Mouse (Mus musculus) forebrain, embryonic 11.5 days (tissue): ENCODE data around the gene Srrm4. TPM values are rescaled to one million over a fixed set of nuclear protein-coding genes. Genes with fewer than 3 reads are reported as not detected.

Source experiments
- ATAC-seq: fragments of 200-750 bp; cut with Nextera tagmentation; replicated peaks from 2 replicates; pipeline ENCODE4 v1.8.0; 2017; ENCODE audit warnings: moderate TSS enrichment; ENCODE audit not compliant: low FRiP score
- DNase-seq: peaks from one replicate; pipeline ENCODE4 v3.0.0-alpha.2; 2017; ENCODE audit warnings: low spot score
- H3K27ac ChIP-seq: fragments of 300-500 bp; sonication (generic); 2 replicates; pipeline ENCODE4 v1.5.1; 2014; ENCODE audit warnings: low read depth, low read length
- H3K27me3 ChIP-seq: fragments of 300-500 bp; sonication (generic); 2 replicates; pipeline ENCODE4 v1.6.1; 2014; ENCODE audit warnings: mild to moderate bottlenecking, low read length, mixed read lengths; ENCODE audit not compliant: control insufficient read depth, insufficient read depth
- H3K36me3 ChIP-seq: fragments of 300-500 bp; sonication (generic); 2 replicates; pipeline ENCODE4 v1.6.1; 2014; ENCODE audit warnings: mild to moderate bottlenecking, low read length, moderate library complexity, mixed read lengths; ENCODE audit not compliant: control insufficient read depth, insufficient read depth
- H3K4me1 ChIP-seq: fragments of 300-500 bp; sonication (generic); replicated peaks from 2 replicates; pipeline ENCODE4 v1.6.1; 2014; ENCODE audit warnings: low read length, mixed read lengths; ENCODE audit not compliant: control insufficient read depth, insufficient read depth
- H3K4me2 ChIP-seq: fragments of 300-500 bp; sonication (generic); 2 replicates; pipeline ENCODE4 v1.6.1; 2014; ENCODE audit warnings: low read depth, mild to moderate bottlenecking, low read length, moderate library complexity, mixed read lengths; ENCODE audit not compliant: severe bottlenecking
- H3K4me3 ChIP-seq: fragments of 300-500 bp; sonication (generic); 2 replicates; pipeline ENCODE4 v1.5.1; 2014; ENCODE audit warnings: low read depth, low read length
- H3K9ac ChIP-seq: fragments of 300-500 bp; sonication (generic); 2 replicates; pipeline ENCODE4 v1.6.1; 2014; ENCODE audit warnings: low read length
- H3K9me3 ChIP-seq: fragments of 300-500 bp; sonication (generic); 2 replicates; pipeline ENCODE4 v1.6.1; 2016; ENCODE audit warnings: low read length, mixed read lengths; ENCODE audit not compliant: control insufficient read depth
- WGBS: fragments of 180-500 bp; shearing (Covaris S2); extraction: QIAGEN DNeasy Blood & Tissue Kit; methylation state at CpG from one replicate; pipeline ENCODE4 v1.1.7; 2014; 5-methylcytosine and 5-hydroxymethylcytosine counted together
- polyA plus RNA-seq: library from polyadenylated mRNA; unstranded; fragments of >200 nt; fragmentation: Nextera tagmentation; extraction: Ambion mirVana; gene quantifications from 2 replicates; pipeline ENCODE4 v1.2.1, GENCODE M21; 2014

The Srrm4 gene
- polyA plus RNA-seq, 1 experiment from 2014 or later: 19.5 TPM

DNA sequence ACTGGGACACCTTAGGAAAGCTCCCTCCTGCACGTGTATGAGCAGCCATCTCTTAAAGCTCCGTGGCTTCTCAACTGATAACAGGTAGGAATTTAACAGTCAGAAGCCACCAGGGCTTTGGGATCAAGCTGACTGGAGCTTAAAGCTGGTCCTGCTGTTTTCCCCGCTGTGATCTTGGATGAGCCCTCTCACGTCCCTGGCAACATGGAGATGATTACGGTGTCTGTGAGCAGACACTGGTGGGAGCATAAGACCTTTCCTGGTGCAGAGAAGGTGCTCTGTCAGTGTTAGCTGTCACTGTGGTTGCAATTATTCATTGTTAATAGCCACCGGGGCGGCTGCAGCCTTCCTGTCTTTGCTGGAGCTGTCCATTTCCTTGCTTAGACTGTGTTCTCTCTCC lies 97.2 kb downstream of the Srrm4 start:
- no peak overlapping the region for H3K27ac ChIP-seq
- no peaks in the 10 kb centered on the region for H3K36me3 ChIP-seq
- ATAC-seq: no peak
- no peak for DNase-seq
- no peak overlapping the region for H3K9ac ChIP-seq
- no peak overlapping the region for H3K4me3 ChIP-seq
- no peaks in the 10 kb centered on the region for H3K27me3 ChIP-seq
- 0 out of 2 replicates have a peak, but pooled peaks cover 2% of the 10 kb centered on the region for H3K4me1 ChIP-seq
- H3K9me3 ChIP-seq: no peaks in the 10 kb centered on the region
- WGBS: 73% methylated on average over 7 of the region's 7 CpGs
- H3K4me2 ChIP-seq: no peak overlapping the region

DNA sequence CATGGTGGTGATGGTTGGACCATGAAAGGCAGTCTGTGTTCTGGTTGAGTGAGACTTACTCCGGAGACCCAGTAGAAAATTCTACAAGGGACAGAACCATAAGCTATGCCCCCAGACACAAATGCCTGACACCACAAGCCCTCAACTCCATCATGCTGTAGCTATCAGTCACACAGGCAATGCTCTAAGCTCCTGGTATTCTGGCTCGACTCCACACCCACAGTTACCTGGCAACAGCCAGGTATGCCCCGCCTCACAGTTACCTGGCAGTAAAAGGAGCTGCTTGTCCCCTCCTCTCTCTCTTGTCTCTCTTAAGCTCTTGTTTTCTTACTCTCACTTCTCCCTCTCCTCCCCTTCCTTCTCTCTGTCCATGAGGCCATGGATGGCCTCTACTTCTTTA lies 98.9 kb downstream of the Srrm4 start:
- H3K27me3 ChIP-seq: no peaks in the 10 kb centered on the region
- 88% methylated on average over 3 of the region's 3 CpGs for WGBS
- no peak overlapping the region for H3K4me3 ChIP-seq
- DNase-seq (no peak), ATAC-seq (no peak)
- H3K4me1 ChIP-seq: 0 out of 2 replicates have a peak, but pooled peaks cover 2% of the 10 kb centered on the region
- no peaks in the 10 kb centered on the region for H3K9me3 ChIP-seq
- no peaks in the 10 kb centered on the region for H3K36me3 ChIP-seq
- no peak overlapping the region for H3K27ac ChIP-seq
- no peak overlapping the region for H3K4me2 ChIP-seq
- H3K9ac ChIP-seq: no peak overlapping the region

DNA sequence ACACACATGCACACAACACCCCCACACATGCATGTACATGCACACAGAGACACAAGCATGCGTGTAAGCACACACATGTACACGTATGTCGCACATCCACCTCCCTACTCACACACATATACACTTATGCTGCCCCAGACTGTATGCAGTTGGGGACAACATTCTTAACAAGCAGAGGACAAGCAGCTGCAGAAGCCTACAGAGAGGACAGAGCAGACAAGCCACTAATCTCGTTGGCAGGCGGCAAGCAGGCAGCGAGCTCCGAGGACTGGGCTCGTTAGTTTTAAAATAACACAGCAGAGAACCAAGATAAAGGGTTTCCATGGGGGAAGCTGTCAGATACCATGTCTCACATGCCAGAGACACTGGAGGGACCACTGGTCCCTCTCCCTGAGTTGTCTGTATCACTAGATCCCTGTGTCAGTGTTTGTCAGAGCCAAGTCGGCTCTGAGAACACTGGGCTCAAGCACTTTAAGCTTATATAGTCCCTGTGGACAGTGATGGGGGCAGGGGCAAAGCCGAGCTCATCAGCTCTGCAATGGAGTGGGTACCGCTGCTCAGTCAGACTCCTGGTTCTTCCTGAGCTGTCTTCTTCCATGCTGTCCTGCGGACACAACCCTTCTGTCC lies 99.7 kb downstream of the Srrm4 start:
- H3K27ac ChIP-seq: no peak overlapping the region
- DNase-seq (no peak), ATAC-seq (no peak)
- no peak overlapping the region for H3K4me3 ChIP-seq
- H3K4me1 ChIP-seq: no peaks in the 10 kb centered on the region
- H3K4me2 ChIP-seq: no peak overlapping the region
- H3K36me3 ChIP-seq: no peaks in the 10 kb centered on the region
- H3K9me3 ChIP-seq: no peaks in the 10 kb centered on the region
- WGBS: 68% methylated on average over 12 of the region's 12 CpGs
- H3K27me3 ChIP-seq: no peaks in the 10 kb centered on the region
- no peak overlapping the region for H3K9ac ChIP-seq

DNA sequence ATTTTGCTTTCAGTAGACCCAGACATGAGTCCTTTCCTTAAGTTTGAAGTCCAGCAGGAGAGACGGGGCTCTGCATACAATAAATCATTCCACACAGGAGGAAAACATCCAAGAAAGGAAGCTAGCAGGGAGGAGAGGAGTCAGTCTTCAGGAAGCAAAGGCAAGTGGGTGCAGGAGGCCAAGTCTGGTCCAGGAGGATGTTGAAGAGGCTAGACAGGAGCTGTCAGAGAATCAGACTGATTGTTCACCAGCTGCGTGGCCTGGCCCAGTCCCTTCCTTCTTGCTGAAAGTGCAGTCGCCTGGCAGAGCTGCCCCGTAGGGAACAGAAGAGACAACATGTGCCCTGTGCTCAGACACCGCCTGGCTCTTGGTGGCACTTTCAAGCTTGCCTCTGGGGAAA lies 100.8 kb downstream of the Srrm4 start:
- WGBS: 87% methylated on average over 5 of the region's 5 CpGs
- DNase-seq (no peak), ATAC-seq (no peak)
- H3K4me3 ChIP-seq: no peak overlapping the region
- H3K4me1 ChIP-seq: no peaks in the 10 kb centered on the region
- no peak overlapping the region for H3K9ac ChIP-seq
- no peaks in the 10 kb centered on the region for H3K27me3 ChIP-seq
- H3K27ac ChIP-seq: no peak overlapping the region
- H3K36me3 ChIP-seq: no peaks in the 10 kb centered on the region
- no peaks in the 10 kb centered on the region for H3K9me3 ChIP-seq
- no peak overlapping the region for H3K4me2 ChIP-seq

DNA sequence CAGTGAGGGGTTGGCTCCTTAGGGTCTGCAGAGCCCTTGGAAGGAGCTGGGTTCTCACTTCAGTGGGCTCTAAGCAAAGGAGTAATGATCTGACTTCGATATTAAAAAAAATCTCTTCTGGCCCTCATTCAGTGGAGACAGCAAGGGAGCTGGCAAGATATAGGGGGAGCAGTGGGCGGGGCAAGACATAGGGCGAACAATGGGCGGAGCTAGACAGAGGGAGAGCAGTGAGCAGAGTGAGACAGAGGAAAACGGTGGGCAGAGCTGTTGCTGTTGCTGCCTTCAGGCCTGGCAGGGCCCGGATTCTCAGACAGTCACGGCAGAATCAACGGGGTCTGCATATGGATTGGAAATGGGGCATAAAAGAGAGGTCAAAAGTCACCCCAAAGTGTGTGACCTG lies 102.0 kb downstream of the Srrm4 start:
- Histone ChIP-seq H3K36me3 (no peaks in the 10 kb centered on the region), H3K4me2 (no peak overlapping the region), H3K27ac (no peak overlapping the region), H3K9me3 (no peaks in the 10 kb centered on the region), H3K4me3 (no peak overlapping the region), H3K27me3 (no peaks in the 10 kb centered on the region), H3K4me1 (peaks cover 8% of the 10 kb centered on the region; the same call in 1 of the 2 replicates), H3K9ac (no peak overlapping the region)
- WGBS: 61% methylated on average over 8 of the region's 8 CpGs
- DNase-seq (no peak), ATAC-seq (no peak)

DNA sequence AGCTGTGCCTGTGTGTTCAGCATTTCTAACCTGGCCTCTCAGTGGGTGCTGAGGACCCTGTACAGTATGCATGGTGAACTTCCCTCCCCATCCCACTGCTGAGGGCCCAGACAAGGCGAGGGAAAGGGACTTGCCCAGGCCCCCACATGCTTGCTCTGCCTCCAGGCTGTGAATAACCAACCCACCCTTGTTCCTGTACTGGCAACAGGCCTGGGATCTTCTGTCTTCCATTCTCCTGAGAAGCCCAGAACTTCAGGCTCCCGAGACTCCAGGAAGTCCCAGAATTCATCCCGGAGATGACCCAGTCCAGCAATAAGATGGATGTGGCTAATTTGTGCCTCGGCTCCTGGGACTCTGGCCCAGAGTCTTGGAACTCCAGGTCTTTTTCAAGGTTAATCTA lies 105.5 kb downstream of the Srrm4 start:
- no peak for DNase-seq
- Histone ChIP-seq H3K27ac (no peak overlapping the region), H3K9me3 (no peaks in the 10 kb centered on the region), H3K4me3 (no peak overlapping the region), H3K4me1 (peaks cover 8% of the 10 kb centered on the region; the same call in 1 of the 2 replicates), H3K4me2 (no peak overlapping the region), H3K27me3 (no peaks in the 10 kb centered on the region), H3K36me3 (no peaks in the 10 kb centered on the region), H3K9ac (no peak overlapping the region)
- ATAC-seq: no peak
- 83% methylated on average over 4 of the region's 4 CpGs for WGBS

DNA sequence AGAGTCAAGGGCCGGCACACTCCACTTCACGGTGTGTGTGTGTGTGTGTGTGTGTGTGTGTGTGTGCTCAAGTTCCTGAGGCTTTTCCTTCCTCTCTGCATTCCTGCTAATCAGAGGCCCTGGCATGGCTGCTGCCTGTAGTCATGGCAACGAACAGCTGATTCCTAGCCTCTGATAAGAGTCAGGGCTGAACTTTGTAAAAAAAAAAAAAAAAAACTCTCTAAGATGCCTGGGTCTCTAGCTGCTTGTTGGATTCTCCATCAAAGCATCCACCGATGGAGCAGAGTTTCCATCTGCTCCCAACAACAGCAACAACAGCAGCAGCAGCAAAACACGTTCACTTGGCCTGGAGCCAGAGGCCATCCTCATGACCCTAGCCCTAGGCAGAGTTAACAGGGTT lies 106.5 kb downstream of the Srrm4 start:
- peak; percentile 69; the same call in 1 of the 2 replicates for ATAC-seq

DNA sequence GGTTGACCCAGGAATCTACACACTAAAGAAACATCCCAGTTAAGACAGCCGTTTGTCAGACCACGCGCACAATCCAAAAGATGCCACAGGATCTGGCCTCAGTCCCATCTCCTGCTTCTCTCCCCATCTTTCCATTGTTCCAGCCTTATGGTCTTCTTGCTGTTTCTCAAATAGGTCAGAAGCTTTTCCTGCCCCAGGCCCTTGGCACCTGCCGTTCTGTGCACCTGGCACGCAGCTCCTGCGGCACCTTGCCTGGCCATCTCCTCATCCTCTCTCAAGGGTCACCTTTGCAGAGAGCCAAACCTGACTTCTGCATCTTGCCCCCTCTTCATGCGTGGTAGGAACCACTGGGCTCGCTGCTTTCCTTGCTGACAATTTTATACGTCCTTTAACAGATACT lies 107.4 kb downstream of the Srrm4 start:
- no peaks in the 10 kb centered on the region for H3K36me3 ChIP-seq
- 93% methylated on average over 9 of the region's 9 CpGs for WGBS
- no peak overlapping the region for H3K4me2 ChIP-seq
- no peak overlapping the region for H3K9ac ChIP-seq
- no peak overlapping the region for H3K4me3 ChIP-seq
- ATAC-seq (no peak), DNase-seq (no peak)
- no peak overlapping the region for H3K27ac ChIP-seq
- H3K9me3 ChIP-seq: no peaks in the 10 kb centered on the region
- H3K27me3 ChIP-seq: no peaks in the 10 kb centered on the region
- peaks cover 8% of the 10 kb centered on the region; the same call in 1 of the 2 replicates for H3K4me1 ChIP-seq

More for the DNA sequence above, 106.5 kb downstream of the Srrm4 start:
- Histone ChIP-seq H3K27me3 (no peaks in the 10 kb centered on the region), H3K4me1 (peaks cover 8% of the 10 kb centered on the region; the same call in 1 of the 2 replicates), H3K36me3 (no peaks in the 10 kb centered on the region), H3K4me2 (no peak overlapping the region), H3K4me3 (no peak overlapping the region), H3K27ac (no peak overlapping the region), H3K9ac (no peak overlapping the region), H3K9me3 (no peaks in the 10 kb centered on the region)
- DNase-seq: peak; percentile 61
- WGBS: 32% methylated on average over 5 of the region's 5 CpGs
